Mouse (Mus musculus) kidney, adult 11 months (tissue): Measurements from ENCODE around the gene Haus4.
A peak's percentile ranks its signal among the peaks of the same experiment; 100 is the strongest.

Experiments used
- DNase-seq: peaks from one replicate; pipeline ENCODE4 v3.0.0; 2022

Haus4 gene

GRCm38 (mm10) chr14:54553975-54554769 is at the start of gene Haus4:
Gene Haus4, minus strand, starts transcription at chr14:54554616.
- peak; percentile 87 for DNase-seq

DNA sequence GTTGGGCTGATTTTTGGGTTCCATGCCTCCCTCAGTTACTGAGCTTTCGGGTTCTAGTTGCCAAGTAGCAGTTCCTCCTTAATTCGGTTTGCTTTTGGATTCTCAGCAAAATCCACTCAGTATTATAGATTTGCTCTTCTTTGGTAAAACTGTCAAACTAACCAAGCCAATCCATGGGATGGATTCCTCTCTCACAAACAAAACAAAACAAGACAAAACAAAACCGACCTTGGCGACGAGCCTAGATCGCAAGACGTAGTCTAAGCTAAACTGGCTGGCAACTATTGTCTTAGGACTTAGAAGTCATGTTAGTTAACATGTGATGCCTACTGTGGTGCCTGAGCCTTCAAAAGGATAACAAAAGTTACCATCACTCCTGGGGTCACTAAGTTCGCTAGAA is 49.3 kb upstream of the Haus4 start:
- no peak for DNase-seq

- peak; percentile 97 for DNase-seq
These were observed 48.7 kb upstream of the Haus4 start for GRCm38 (mm10) chr14:54603038-54603654.

DNA sequence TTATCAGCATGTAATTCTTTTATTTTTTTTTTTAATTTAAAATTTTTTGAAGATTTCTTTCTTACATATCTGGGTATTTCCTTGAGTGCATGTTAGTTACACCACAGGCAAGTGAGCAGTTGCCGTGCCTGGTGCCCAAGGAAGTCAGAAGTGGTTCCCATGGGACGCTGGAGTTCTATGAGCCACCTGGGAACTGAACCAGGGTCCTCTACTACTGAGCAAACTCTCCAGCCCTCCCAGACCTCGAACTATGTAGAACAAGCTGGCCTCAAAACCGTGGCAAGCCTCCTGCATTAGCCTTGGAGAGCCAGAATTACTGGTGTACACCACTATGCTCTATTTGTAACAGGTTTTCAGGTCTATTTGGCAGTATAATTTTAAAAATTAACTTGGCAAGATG is 48.2 kb upstream of the Haus4 start:
- DNase-seq, result no peak

DNA sequence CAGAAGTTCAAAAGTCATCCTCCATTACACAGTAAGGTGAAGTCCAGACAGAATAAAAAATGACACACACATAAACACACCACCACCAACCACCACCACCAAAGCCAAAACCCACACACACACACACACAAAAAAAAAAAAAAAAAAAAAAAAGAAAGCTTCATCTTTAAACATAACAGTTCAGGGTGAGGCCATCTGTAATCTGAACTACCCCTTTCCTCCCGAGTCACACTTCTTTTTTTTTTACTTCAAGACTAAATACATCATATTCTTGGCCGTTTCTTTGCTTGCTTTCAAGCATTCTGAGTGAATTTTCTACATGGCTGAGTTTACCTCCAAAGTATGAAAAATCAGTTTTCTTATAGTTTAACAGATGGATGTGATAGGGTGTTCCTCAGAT is 47.2 kb upstream of the Haus4 start:
- DNase-seq, result no peak

DNA sequence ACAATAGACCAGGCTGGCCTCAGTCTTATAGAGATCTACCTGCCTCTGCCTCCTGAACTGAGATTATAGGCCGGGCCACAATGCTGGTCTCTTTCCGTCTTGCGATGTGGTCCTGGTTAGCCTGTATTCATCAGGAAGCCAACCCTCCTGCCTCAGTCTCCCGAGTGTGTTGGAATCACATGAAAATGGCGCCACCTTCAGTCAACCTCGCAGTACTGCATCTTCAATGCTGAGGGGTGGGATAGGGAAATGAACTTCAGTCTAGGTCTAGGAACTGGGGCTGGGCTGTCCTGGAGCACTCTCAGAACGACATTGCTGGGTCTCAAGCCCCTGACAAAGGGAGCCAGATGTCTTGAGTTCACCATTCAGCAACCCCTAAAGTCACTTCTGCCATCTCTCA is 42.7 kb upstream of the Haus4 start:
- no peak for DNase-seq

- DNase-seq, result no peak
These were observed 40.4 kb upstream of the Haus4 start for GRCm38 (mm10) chr14:54594631-54595414.

GRCm38 (mm10) chr14:54594055-54594454 is 39.6 kb upstream of the Haus4 start:
- DNase-seq, result no peak

- DNase-seq, result no peak
These were observed 38.0 kb upstream of the Haus4 start for GRCm38 (mm10) chr14:54592319-54592934.

DNA sequence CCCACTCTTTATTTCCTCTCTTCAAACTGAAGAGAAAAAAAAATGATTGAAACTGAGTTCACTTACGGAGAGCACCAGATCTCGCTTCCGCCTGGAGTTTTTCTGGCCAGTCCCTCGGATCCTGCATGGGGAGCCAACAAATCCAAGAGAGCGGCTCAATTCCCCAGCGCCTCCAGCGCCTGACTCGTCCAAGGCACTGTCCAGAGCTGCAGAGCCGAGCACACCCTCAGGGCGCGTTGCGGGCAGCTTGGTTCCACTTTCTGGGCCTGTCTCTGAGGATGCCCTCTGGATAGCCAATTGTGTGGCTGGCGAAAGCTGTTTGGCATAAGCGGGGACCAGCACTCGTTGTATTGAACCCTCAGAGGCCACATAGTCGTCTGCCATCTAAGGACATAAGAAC is 36.6 kb upstream of the Haus4 start:
- DNase-seq, result no peak

- DNase-seq, result no peak
These were observed 29.4 kb upstream of the Haus4 start for GRCm38 (mm10) chr14:54583681-54584338.

DNA sequence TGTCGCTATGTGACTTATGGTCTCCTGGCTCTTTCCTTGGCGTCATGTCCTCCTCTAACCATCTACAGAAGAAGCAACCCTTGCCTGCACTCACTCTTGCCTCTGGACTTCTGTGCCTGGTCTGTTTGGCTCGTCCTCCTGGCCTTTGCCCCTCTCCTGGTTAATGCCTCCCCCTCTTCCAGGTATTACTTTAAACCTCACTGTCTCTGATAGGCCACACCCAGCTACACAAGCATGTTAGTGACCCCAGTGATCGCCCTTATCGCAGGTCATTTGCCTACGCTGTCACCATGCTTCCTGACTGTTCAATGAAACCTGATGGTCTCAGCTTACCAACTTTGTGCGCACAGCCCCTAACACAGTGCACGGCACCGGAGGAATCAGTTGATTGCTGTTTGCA is 28.1 kb upstream of the Haus4 start:
- no peak for DNase-seq

- DNase-seq, result no peak
These were observed 25.2 kb upstream of the Haus4 start for GRCm38 (mm10) chr14:54579638-54580037.

GRCm38 (mm10) chr14:54578063-54578462 is 23.6 kb upstream of the Haus4 start:
- DNase-seq, result no peak

DNA sequence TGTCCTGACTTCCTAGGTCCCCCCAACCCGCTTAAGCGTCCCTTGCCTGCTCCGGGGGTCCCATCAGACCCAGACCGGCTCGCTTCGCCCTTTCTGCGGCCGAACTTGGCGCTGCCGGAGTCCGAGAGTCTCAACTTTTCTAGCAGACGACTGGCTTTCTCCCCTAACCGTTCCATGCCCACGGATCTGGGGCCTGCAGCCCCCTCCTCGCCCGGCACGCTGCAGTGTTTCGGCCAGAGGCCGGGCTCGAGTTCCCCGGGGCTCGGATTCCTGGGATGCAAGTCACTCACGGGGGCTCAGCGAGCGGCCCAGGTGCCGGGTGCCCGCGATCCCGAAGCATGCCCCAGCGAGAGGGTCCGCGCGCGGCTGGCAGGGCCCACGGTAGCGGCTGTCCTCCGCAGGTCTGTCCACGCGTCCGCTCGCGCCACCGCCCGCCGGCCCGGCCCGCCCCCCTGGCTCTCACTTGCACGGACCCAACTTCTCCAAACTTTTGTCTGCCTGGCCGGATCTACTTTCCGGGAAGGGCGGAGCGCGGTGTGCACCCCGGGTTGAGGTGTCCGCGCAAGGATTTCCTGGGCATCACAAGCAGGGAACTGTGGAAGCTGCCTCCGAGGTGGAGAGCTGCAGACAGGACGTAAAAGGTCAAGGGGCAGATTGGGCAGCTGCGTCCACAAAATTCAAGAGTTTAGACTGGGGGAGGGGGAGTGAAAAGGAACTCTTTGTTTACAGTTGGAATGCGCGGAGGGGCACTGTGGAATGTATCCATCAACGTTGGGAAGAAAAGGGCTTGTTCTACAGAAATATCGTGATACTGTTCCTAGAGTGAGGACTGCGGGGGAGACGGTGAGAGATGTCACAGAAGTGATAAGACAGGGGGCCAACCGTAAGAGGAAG is 22.9 kb upstream of the Haus4 start, which contains the start of gene Ajuba:
Ajuba (minus strand) TSS at position 470 of the 894 bp plus-strand sequence.
- peak; percentile 91 for DNase-seq

- DNase-seq, result peak; percentile 44
These were observed 22.0 kb upstream of the Haus4 start for GRCm38 (mm10) chr14:54576241-54577088.

GRCm38 (mm10) chr14:54575631-54576030 is 21.2 kb upstream of the Haus4 start:
- peak; percentile 86 for DNase-seq

DNA sequence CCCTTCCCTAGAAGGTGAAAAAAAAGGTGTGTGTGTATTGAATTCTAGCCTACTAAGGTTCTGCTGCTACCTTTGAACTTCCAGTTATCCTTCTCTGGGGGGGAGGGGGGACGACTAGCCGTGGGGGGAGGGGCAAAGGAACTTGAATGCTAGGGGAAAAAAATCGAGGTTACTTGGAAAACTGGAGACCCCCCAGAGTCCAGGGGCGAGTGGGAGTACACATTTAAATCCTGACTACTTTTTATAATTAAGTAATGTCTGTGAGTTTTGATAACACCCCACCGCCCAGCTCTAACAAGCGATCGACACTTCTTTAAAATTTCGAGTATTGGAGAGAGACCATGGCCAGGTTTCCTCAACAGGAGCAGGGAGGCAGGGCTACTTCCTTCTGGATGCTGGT is 20.6 kb upstream of the Haus4 start:
- DNase-seq, result no peak

DNA sequence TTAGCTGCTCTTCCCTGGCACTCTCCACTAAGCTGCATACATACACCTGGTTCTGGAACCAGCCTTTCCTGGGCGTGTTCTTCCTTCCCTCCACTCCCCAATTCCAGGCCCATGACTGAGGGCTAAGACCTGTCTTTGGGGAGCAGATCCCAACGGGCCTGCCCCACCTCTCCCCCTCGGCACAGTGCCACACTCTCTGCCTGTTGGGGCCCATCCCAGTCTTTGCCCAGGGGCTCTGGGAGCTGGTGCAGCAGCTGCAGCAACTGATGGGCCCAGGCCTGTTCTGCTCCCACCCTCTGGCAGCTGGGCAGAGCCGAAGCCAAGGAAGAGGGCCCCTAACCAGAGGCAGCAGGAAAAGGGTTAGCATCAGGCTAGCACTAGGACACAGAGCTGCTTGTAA is 19.8 kb upstream of the Haus4 start:
- no peak for DNase-seq
